Mouse (Mus musculus) CD4-positive helper T cell, adult 2 months (primary cell): ENCODE data around the gene Ttc8.
A peak's percentile ranks its signal among the peaks of the same experiment; 100 is the strongest.
"Not testable (repeated sequence)": the region's sequence is repeated elsewhere in the genome, so short reads cannot be mapped to it uniquely, and the experiment has no call there.

Experiments
- DNase-seq: peaks from one replicate; pipeline ENCODE4 v3.0.0-alpha.2; 2012; ENCODE audit warnings: low read depth, missing footprints, low spot score

The Ttc8 gene

DNA sequence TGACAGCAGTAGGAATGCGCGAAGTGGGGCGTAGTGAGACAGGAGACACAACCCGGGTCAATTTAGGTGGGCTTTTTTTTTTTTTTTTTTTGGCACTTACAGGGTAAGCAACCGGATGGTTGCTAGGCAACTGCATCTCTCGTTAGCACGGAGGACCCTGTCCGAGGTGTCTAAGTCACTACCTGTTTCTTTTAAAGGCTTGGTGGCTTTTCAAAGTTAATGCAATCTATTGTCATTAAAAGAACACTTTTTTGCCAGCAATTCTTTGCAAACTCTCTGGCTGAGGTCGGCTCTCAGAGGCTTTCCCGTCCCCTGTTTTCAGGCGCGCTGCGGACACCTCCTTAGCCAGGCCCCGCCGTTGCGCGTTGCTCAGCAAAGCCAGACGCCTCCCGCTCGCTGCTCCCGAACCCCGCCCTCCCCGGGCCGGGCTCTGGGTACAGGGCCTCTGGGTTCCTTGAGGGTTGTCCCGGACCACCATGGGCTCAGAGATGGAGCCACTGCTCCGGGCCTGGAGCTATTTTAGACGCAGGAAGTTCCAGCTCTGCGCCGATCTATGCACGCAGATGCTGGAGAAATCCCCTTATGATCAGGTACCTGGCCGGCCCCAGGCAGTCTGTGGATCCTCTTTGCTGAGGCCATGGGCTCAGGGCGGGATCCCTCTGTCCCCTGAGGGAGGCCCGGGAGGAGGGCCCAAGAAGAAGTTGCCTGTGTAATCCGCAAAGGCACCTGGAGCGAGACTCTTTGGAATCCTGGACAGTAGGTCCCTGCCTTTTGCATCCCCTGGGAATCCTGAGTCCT, at the start of gene Ttc8:
TSS of gene Ttc8 (plus strand) at position 381 of the 798 bp plus-strand sequence.
- peak; percentile 80 for DNase-seq

- DNase-seq = no peak
Measured at GRCm38 (mm10) chr12:98872836-98873235, 47.5 kb upstream of the Ttc8 start.

GRCm38 (mm10) chr12:98875216-98875615, 45.2 kb upstream of the Ttc8 start:
- no peak for DNase-seq

DNA sequence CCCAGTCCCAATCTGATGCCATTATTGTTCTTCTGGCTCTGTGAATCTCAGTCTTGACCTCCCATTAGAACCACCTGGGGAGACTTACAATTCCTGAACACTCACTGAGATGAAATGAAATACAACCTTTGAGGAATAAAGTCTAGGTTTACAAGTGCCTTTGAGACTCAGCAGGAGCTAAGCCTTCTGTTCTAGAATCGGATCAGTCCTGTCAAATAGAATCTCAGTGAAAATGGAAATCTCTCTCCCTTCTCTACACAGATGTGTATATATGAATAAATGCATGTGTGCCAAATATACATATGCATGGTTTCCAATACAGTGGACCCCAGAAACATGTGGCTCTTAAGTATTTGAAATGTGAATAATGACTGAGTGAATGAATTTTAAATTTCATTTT, 41.7 kb upstream of the Ttc8 start:
- DNase-seq = no peak

DNA sequence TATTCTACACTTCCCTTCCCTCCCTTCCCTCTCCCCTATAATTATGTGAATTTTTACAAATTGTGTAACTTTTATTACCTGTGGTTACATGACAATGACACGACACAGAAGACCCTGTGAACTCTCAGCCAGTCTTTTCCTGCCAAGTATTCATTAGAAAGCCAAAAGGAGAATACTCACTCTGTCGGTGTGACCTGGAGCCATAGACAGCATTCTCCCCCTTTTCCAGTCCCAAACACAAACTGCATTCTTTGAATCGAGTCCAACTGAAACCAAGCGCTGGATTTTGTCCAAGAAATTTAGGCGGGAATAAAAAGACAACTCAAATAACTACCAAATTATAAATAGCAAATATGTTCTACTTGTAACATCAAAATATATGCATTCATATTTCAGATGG, 38.6 kb upstream of the Ttc8 start:
- DNase-seq = no peak

DNA sequence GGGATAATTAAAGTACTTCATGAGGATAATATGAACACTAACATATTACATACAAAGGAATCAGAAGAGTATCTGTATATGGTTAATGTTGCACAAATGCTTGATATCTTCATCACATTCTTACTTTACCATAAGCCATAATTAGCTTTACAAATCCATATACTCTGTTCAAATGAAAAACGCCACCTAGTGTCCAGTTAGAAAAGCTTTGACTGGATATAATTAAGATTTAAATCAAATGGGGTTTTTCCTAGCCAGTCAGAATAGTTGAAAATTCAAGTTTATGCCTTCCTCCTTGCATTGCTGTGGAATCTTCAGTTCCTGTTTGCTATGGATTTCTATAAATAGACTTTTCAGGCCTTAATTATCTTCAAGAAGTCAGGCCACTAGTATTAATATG, 35.9 kb upstream of the Ttc8 start:
- DNase-seq = peak; percentile 23

GRCm38 (mm10) chr12:98896761-98897160, 23.6 kb upstream of the Ttc8 start:
- DNase-seq = peak; percentile 9

DNA sequence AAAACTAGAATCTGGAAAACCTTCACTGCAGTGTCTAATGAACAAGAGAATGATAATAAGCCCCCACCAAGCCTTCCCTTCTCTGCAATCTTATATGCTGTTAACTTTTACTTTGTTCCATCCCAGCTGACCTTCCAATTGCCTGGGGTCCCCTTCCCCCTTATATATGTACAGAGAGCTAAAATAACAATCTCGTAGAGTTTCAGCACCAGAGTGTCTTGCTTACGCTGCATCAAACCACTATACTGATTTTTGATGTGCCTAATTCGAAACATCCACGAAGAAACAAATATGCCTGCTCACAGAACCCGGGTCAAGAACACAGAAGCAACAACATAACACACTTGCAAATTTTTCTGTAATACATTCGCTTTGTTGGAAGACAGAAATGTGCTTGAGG, 20.7 kb upstream of the Ttc8 start:
- DNase-seq = no peak

GRCm38 (mm10) chr12:98900341-98900880, 20.0 kb upstream of the Ttc8 start:
- DNase-seq = no peak

- DNase-seq = peak; percentile 89
Measured at GRCm38 (mm10) chr12:98900881-98901801, 19.2 kb upstream of the Ttc8 start, which contains the start of gene Eml5. Eml5 (minus strand) TSS chr12:98901484.

GRCm38 (mm10) chr12:98905466-98905865, 14.9 kb upstream of the Ttc8 start:
- DNase-seq = no peak

GRCm38 (mm10) chr12:98910096-98910495, 10.3 kb upstream of the Ttc8 start:
- DNase-seq = no peak

GRCm38 (mm10) chr12:98931174-98931573, 10.8 kb downstream of the Ttc8 start:
- no peak for DNase-seq

- DNase-seq = no peak
Measured at GRCm38 (mm10) chr12:98932441-98932840, 12.1 kb downstream of the Ttc8 start.

DNA sequence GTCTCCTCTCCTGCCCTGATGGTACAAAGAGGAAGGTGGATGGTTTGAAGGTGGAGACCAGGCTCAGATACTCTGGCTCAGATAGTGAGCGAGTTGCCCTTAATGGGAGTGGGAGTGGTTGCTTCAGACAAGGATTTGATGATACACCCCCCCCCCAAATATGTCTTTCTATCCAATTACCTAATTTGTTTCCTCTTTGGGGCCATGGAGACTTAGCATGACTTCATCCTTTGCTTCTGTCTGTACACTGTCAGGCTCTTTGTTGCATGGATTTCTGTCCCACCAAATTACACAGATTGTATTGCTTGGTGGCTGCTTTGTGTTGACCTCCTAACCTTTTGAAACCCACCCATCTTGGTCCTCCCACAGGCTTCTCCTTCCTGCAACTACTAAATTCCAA, 12.5 kb downstream of the Ttc8 start:
- no peak for DNase-seq

DNA sequence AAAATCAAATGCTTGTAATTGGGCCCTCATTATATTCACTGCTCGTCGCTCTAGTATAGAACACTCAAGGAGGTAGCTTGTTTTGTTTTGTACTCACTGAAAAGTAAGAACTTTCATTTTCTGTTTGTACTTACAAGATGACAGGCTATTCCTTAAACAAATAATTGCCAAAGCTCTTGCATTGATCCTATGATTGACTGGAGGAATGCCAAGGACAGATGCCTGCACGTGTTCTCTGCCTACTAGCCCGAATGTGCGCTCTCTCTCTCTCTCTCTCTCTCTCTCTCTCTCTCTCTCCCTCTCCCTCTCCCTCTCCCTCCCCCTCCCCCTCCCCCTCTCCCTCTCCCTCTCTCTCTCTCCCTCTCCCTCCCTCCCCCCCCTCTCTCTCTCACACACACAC, 30.9 kb downstream of the Ttc8 start:
- not testable (repeated sequence) for DNase-seq

GRCm38 (mm10) chr12:98956951-98957350, 36.6 kb downstream of the Ttc8 start:
- no peak for DNase-seq

- no peak for DNase-seq
Measured at GRCm38 (mm10) chr12:98957455-98957854, 37.1 kb downstream of the Ttc8 start.

DNA sequence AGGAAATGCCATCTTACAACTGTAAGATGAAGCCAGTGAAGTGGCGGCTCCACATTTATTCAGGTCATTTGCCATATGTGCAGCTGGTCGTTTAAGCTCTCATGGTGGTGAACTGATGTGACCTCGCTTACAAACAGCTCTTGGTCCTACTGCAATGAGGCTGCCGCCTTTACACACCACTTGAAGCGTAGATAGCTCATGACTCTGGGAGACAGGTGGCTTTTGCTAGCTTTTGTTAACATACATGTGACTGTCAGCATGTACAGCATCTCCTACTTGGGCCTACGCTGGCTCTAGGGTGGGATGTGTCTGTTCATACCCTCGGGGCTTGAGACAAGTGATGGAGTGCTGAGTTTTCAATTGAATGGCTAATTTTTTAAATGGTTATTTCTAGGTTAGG, 40.6 kb downstream of the Ttc8 start:
- no peak for DNase-seq

DNA sequence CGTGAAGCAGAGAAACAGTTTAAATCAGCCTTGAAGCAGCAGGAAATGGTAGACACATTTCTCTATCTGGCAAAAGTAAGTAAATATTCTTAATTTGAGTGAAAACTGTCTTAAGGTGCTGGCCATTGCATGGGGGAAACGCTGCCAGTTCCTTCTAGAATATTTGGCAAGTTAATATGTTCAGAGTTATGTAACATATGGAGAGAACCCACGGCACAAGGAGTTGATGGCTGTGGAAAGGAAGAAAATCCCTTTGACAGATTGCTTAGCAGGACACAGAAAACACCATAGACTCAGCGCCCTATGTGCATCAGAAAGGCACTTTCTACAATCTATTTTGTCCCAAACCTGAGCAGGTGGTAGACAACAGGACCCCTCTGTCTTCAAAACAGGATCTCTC, 41.0 kb downstream of the Ttc8 start:
- no peak for DNase-seq

- no peak for DNase-seq
Measured at GRCm38 (mm10) chr12:98965441-98966135, 45.2 kb downstream of the Ttc8 start.

GRCm38 (mm10) chr12:98972291-98972690, 51.9 kb downstream of the Ttc8 start:
- DNase-seq = no peak
